Mouse (Mus musculus) regulatory T cell (primary cell): ENCODE data around the gene Grhpr.
"Not testable (repeated sequence)": the region's sequence is repeated elsewhere in the genome, so short reads cannot be mapped to it uniquely, and the experiment has no call there.

ENCODE experiments used
- in situ Hi-C: fragments of 300-600 bp; cut with MboI, MseI; formaldehyde crosslinking; loops from one replicate; pipeline ENCODE4 v1.15.1; 2025; ENCODE audit warnings: high pct_unique_total_duplicates

Gene Grhpr

GRCm38 (mm10) chr4:44981280-44981973 is at the start of gene Grhpr:
TSS of gene Grhpr (plus strand) at chr4:44981395.
- in situ Hi-C loops: no loop called here

GRCm38 (mm10) chr4:44931732-44932131 is 49.5 kb upstream of the Grhpr start:
- in situ Hi-C loops: no loop called here

- in situ Hi-C loops: no loop called here
Measured at GRCm38 (mm10) chr4:44938359-44939340, 42.5 kb upstream of the Grhpr start.

GRCm38 (mm10) chr4:44939576-44940249 is 41.5 kb upstream of the Grhpr start:
- in situ Hi-C loops: no loop called here

GRCm38 (mm10) chr4:44940286-44940685 is 40.9 kb upstream of the Grhpr start:
- in situ Hi-C loops: no loop called here

GRCm38 (mm10) chr4:44942237-44942636 is 39.0 kb upstream of the Grhpr start:
- in situ Hi-C loops: no loop called here

GRCm38 (mm10) chr4:44943480-44943879 is 37.7 kb upstream of the Grhpr start:
- in situ Hi-C loops: no loop called here

GRCm38 (mm10) chr4:44944426-44945075 is 36.6 kb upstream of the Grhpr start:
- in situ Hi-C loops: no loop called here

GRCm38 (mm10) chr4:44946126-44946525 is 35.1 kb upstream of the Grhpr start:
- in situ Hi-C loops: not testable (repeated sequence)

- in situ Hi-C loops: no loop called here
Measured at GRCm38 (mm10) chr4:44947464-44947863, 33.7 kb upstream of the Grhpr start.

GRCm38 (mm10) chr4:44948314-44948713 is 32.9 kb upstream of the Grhpr start:
- in situ Hi-C loops: no loop called here

GRCm38 (mm10) chr4:44953041-44953440 is 28.2 kb upstream of the Grhpr start:
- in situ Hi-C loops: no loop called here

GRCm38 (mm10) chr4:44958776-44959175 is 22.4 kb upstream of the Grhpr start:
- in situ Hi-C loops: no loop called here

GRCm38 (mm10) chr4:44959220-44959619 is 22.0 kb upstream of the Grhpr start:
- in situ Hi-C loops: no loop called here

- in situ Hi-C loops: no loop called here
Measured at GRCm38 (mm10) chr4:44963156-44963555, 18.0 kb upstream of the Grhpr start.

- in situ Hi-C loops: no loop called here
Measured at GRCm38 (mm10) chr4:44965175-44965574, 16.0 kb upstream of the Grhpr start.

GRCm38 (mm10) chr4:44965736-44966135 is 15.5 kb upstream of the Grhpr start:
- in situ Hi-C loops: no loop called here

- in situ Hi-C loops: no loop called here
Measured at GRCm38 (mm10) chr4:44967402-44967801, 13.8 kb upstream of the Grhpr start.

- in situ Hi-C loops: loop anchor here (5.0 to 10.0 kb wide), 2 partner anchors 42 to 135 kb away; partner anchors contain the start of genes Tomm5 and Zbtb5
Measured at GRCm38 (mm10) chr4:44970056-44970455, 11.1 kb upstream of the Grhpr start.

- in situ Hi-C loops: loop anchor here (5.0 to 10.0 kb wide), 2 partner anchors 42 to 134 kb away; partner anchors contain the start of genes Tomm5 and Zbtb5
Measured at GRCm38 (mm10) chr4:44970612-44971110, 10.5 kb upstream of the Grhpr start.

- in situ Hi-C loops: loop anchor here (5.0 to 10.0 kb wide), 2 partner anchors 39 to 131 kb away; partner anchors contain the start of genes Tomm5 and Zbtb5
Measured at GRCm38 (mm10) chr4:44973450-44973849, 7.7 kb upstream of the Grhpr start.
